Mouse (Mus musculus): Measurements from ENCODE around the gene Maff. TPM values are rescaled to one million over a fixed set of nuclear protein-coding genes. Genes with fewer than 3 reads are reported as not detected.

The Maff gene
- polyA plus RNA-seq, 1 experiment from 2014 or later, result 1.3 TPM

MicroRNAs encoded within 50 kb of the gene (microRNA counts, 519-probe panel; counts per million panel counts)
- microRNA mmu-miR-1943, result not detected

Small RNAs within 50 kb of the gene (microRNA-seq; reads per million reads assigned to microRNA genes)
- gene Mir1943, result 3.9 reads per million, percentile 8 among the genes with 10 or more reads in this experiment

Other genes starting within 250 kb of the Maff start
- 5.2 and 7.1 TPM in 2 replicates for gene Micall1, start 237.7 kb upstream of the Maff start, polyA plus RNA-seq (2016; fragmentation: Nextera tagmentation; extraction: Ambion mirVana)
- gene Polr2f, start 205.6 kb upstream of the Maff start, polyA plus RNA-seq (2016; fragmentation: Nextera tagmentation; extraction: Ambion mirVana), result 344 and 395 TPM in 2 replicates
- gene 1700088E04Rik, start 205.4 kb upstream of the Maff start, polyA plus RNA-seq (2016; fragmentation: Nextera tagmentation; extraction: Ambion mirVana), result 7.8 and 10.0 TPM in 2 replicates
- 0.61 and 2.5 TPM in 2 replicates for gene Sox10, start 181.4 kb upstream of the Maff start, polyA plus RNA-seq (2016; fragmentation: Nextera tagmentation; extraction: Ambion mirVana)
- gene Pick1, start 117.4 kb upstream of the Maff start, polyA plus RNA-seq (2016; fragmentation: Nextera tagmentation; extraction: Ambion mirVana), result 42.1 and 52.2 TPM in 2 replicates
- 0.12 and 0.34 TPM in 2 replicates for gene Gm49486, start 117.2 kb upstream of the Maff start, polyA plus RNA-seq (2016; fragmentation: Nextera tagmentation; extraction: Ambion mirVana)
- gene Slc16a8, start 91.9 kb upstream of the Maff start, polyA plus RNA-seq (2016; fragmentation: Nextera tagmentation; extraction: Ambion mirVana), result 0.06 and 0.14 TPM in 2 replicates
- 1.1 and 2.4 TPM in 2 replicates for gene Baiap2l2, start 61.1 kb upstream of the Maff start, polyA plus RNA-seq (2016; fragmentation: Nextera tagmentation; extraction: Ambion mirVana)
- 20.4 and 26.8 TPM in 2 replicates for gene Pla2g6, start 18.2 kb upstream of the Maff start, polyA plus RNA-seq (2016; fragmentation: Nextera tagmentation; extraction: Ambion mirVana)
- 56.3 and 58.7 TPM in 2 replicates for gene Tmem184b, start 56.9 kb downstream of the Maff start, polyA plus RNA-seq (2016; fragmentation: Nextera tagmentation; extraction: Ambion mirVana)
- gene Csnk1e, start 108.9 kb downstream of the Maff start, polyA plus RNA-seq (2016; fragmentation: Nextera tagmentation; extraction: Ambion mirVana), result 128 and 162 TPM in 2 replicates
- gene Kcnj4, start 158.6 kb downstream of the Maff start, polyA plus RNA-seq (2016; fragmentation: Nextera tagmentation; extraction: Ambion mirVana), result 0.05 TPM in 1 of 2 replicates, not detected in the other
- 15.5 and 24.2 TPM in 2 replicates for gene Kdelr3, start 169.8 kb downstream of the Maff start, polyA plus RNA-seq (2016; fragmentation: Nextera tagmentation; extraction: Ambion mirVana)
- gene Ddx17, start 200.1 kb downstream of the Maff start, polyA plus RNA-seq (2016; fragmentation: Nextera tagmentation; extraction: Ambion mirVana), result 43.5 and 48.1 TPM in 2 replicates